Mouse (Mus musculus) midbrain, embryonic 14.5 days (tissue): Measurements from ENCODE around the gene Tfb1m. TPM values are rescaled to one million over a fixed set of nuclear protein-coding genes. Genes with fewer than 3 reads are reported as not detected.
A peak's percentile ranks its signal among the peaks of the same experiment; 100 is the strongest.

Experiments used
- ATAC-seq: fragments of 200-750 bp; cut with Nextera tagmentation; 2 replicates; pipeline ENCODE4 v1.8.0; 2017; ENCODE audit warnings: moderate number of reproducible peaks, moderate library complexity; ENCODE audit not compliant: low FRiP score, low TSS enrichment
- DNase-seq: peaks from one replicate; pipeline ENCODE4 v3.0.0-alpha.2; 2015
- H3K27ac ChIP-seq: fragments of 300-500 bp; sonication (generic); replicated peaks from 2 replicates; pipeline ENCODE4 v1.5.1; 2014; ENCODE audit warnings: mild to moderate bottlenecking, low read depth, low read length, moderate library complexity
- H3K27me3 ChIP-seq: fragments of 300-500 bp; sonication (generic); 2 replicates; pipeline ENCODE4 v1.6.1; 2014; ENCODE audit warnings: low read length, control low read depth, mixed read lengths; ENCODE audit not compliant: control insufficient read depth, insufficient read depth
- H3K36me3 ChIP-seq: fragments of 300-500 bp; sonication (generic); 2 replicates; pipeline ENCODE4 v1.6.1; 2014; ENCODE audit warnings: low read length, control low read depth; ENCODE audit not compliant: control insufficient read depth, insufficient read depth
- H3K4me1 ChIP-seq: fragments of 300-500 bp; sonication (generic); 2 replicates; pipeline ENCODE4 v1.6.1; 2014; ENCODE audit warnings: mild to moderate bottlenecking, antibody characterized with exemption, low read length, control low read depth; ENCODE audit not compliant: control insufficient read depth, insufficient read depth
- H3K4me2 ChIP-seq: fragments of 300-500 bp; sonication (generic); 2 replicates; pipeline ENCODE4 v1.6.1; 2014; ENCODE audit warnings: mild to moderate bottlenecking, low read length, moderate library complexity
- H3K4me3 ChIP-seq: fragments of 300-500 bp; sonication (generic); replicated peaks from 2 replicates; pipeline ENCODE4 v1.5.1; 2014; ENCODE audit warnings: low read depth, low read length
- H3K9ac ChIP-seq: fragments of 300-500 bp; sonication (generic); replicated peaks from 2 replicates; pipeline ENCODE4 v1.6.1; 2014; ENCODE audit warnings: mild to moderate bottlenecking, low read length, moderate library complexity
- H3K9me3 ChIP-seq: fragments of 300-500 bp; sonication (generic); 2 replicates; pipeline ENCODE4 v1.6.1; 2016; ENCODE audit warnings: low read length, control low read depth, mixed read lengths; ENCODE audit not compliant: control insufficient read depth
- WGBS: fragments of 180-500 bp; shearing (Covaris S2); extraction: QIAGEN DNeasy Blood & Tissue Kit; methylation state at CpG from one replicate; pipeline ENCODE4 v1.1.7; 2014; 5-methylcytosine and 5-hydroxymethylcytosine counted together
- polyA plus RNA-seq: library from polyadenylated mRNA; unstranded; fragments of >200 nt; fragmentation: Nextera tagmentation; extraction: Ambion mirVana; gene quantifications from 2 replicates; pipeline ENCODE4 v1.2.1, GENCODE M21; 2014

Tfb1m gene
- polyA plus RNA-seq, 1 experiment from 2014 or later = 12.7 TPM

DNA sequence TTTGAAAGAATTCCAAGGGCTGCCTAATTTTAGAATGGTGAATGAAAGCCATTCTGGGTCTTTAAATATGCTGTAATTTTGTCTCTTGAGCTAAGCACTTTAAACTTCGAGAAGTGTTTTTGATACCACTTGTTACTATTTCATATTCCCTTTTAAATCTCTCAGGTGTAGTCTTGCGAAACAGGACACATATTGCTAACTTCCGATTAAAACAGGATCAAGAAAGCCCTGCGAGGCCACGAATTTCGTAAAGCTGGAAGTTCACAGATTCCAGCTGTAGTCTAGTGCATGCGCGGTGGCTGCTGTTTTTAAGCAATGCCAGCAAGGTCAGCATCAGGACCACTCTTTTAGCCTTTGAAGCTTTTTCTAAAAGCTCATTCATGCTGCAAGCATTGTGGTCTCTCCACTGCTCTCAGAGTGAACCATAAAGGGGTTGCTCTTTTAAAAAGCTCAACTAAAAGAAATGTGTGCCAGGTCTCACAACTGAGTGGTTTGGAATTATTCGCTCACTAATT lies 832 bp upstream of the Tfb1m start:
- DNase-seq (no peak), ATAC-seq (no peak)
- Histone ChIP-seq H3K4me3 (peak overlapping the region; percentile 60), H3K27me3 (no peaks in the 10 kb centered on the region), H3K27ac (peak overlapping the region; percentile 88; the same call in 1 of the 2 replicates), H3K4me2 (peak overlapping the region; percentile 70), H3K4me1 (peaks cover 3% of the 10 kb centered on the region; the same call in 1 of the 2 replicates), H3K9me3 (no peaks in the 10 kb centered on the region), H3K36me3 (no peaks in the 10 kb centered on the region; the same call in 1 of the 2 replicates), H3K9ac (no peak overlapping the region)
- 81% methylated on average over 9 of the region's 9 CpGs for WGBS

DNA sequence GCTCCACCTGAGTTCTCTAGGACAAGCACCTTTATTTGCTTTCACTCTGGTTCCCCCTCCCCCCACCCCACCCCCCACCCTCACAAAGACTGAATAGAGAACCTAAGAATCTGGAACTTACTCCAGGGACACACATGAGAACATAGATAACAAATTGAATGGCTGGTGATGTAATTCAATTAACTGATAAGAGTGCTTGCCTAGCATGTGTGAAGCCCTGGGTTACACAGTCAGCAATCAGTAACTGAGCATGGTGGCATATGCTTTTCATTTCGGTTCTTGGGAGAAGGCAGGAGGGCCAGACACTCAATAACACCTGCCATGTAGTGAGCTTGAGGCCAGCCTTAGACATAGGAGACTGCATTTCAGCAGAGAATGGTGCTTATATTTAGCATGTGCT lies 1.3 kb downstream of the Tfb1m start:
- no peak overlapping the region for H3K9ac ChIP-seq
- H3K27ac ChIP-seq = no peak overlapping the region
- H3K9me3 ChIP-seq = no peaks in the 10 kb centered on the region
- H3K4me2 ChIP-seq = no peak overlapping the region
- no peak overlapping the region for H3K4me3 ChIP-seq
- no peak for DNase-seq
- H3K36me3 ChIP-seq = peaks cover 4% of the 10 kb centered on the region
- peaks cover 3% of the 10 kb centered on the region; the same call in 1 of the 2 replicates for H3K4me1 ChIP-seq
- WGBS = 91% methylated on average over 1 of the region's 1 CpGs
- no peaks in the 10 kb centered on the region for H3K27me3 ChIP-seq
- ATAC-seq = no peak

GRCm38 (mm10) chr17:3547725-3548124 lies 9.9 kb downstream of the Tfb1m start:
- H3K9ac ChIP-seq = no peak overlapping the region
- no peaks in the 10 kb centered on the region for H3K27me3 ChIP-seq
- H3K4me2 ChIP-seq = no peak overlapping the region
- peaks cover 8% of the 10 kb centered on the region for H3K36me3 ChIP-seq
- H3K27ac ChIP-seq = no peak overlapping the region
- H3K4me1 ChIP-seq = no peaks in the 10 kb centered on the region
- H3K4me3 ChIP-seq = no peak overlapping the region
- 63% methylated on average over 7 of the region's 7 CpGs for WGBS
- DNase-seq (no peak), ATAC-seq (no peak)
- no peaks in the 10 kb centered on the region for H3K9me3 ChIP-seq

DNA sequence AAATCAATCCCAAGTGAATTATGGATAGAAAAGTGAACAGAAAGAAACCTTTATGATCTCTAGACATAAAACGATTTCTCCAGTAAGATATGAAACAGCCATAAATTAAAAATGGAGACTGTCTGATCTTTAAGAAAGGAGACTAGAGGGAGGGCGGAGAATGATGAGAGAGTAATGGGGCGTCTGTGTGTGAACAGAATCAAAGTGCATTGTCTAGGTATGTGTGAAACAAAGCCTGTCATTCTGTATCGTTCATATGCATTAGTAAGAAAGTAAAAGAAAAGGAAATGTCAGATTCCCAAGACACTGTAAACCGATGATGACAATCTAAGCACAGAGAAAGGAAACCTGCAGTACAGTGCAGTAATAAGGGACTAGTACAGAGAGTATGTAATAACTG lies 16.5 kb downstream of the Tfb1m start:
- no peak overlapping the region for H3K9ac ChIP-seq
- H3K27ac ChIP-seq = no peak overlapping the region
- H3K27me3 ChIP-seq = no peaks in the 10 kb centered on the region
- no peaks in the 10 kb centered on the region for H3K4me1 ChIP-seq
- H3K4me2 ChIP-seq = no peak overlapping the region
- H3K9me3 ChIP-seq = no peaks in the 10 kb centered on the region
- peaks cover 11% of the 10 kb centered on the region for H3K36me3 ChIP-seq
- H3K4me3 ChIP-seq = no peak overlapping the region
- 89% methylated on average over 5 of the region's 5 CpGs for whole genome bisulfite sequencing
- no peak for ATAC-seq
- DNase-seq = no peak

- no peaks in the 10 kb centered on the region for H3K27me3 ChIP-seq
- no peaks in the 10 kb centered on the region for H3K9me3 ChIP-seq
- H3K36me3 ChIP-seq = peaks cover 11% of the 10 kb centered on the region
- WGBS = 96% methylated on average over 2 of the region's 2 CpGs
- no peak overlapping the region for H3K27ac ChIP-seq
- H3K4me2 ChIP-seq = no peak overlapping the region
- H3K9ac ChIP-seq = no peak overlapping the region
- no peak for DNase-seq
- no peak for ATAC-seq
- no peak overlapping the region for H3K4me3 ChIP-seq
- no peaks in the 10 kb centered on the region for H3K4me1 ChIP-seq
These were observed 17.3 kb downstream of the Tfb1m start for GRCm38 (mm10) chr17:3540304-3540703.

GRCm38 (mm10) chr17:3533425-3533824 lies 24.2 kb downstream of the Tfb1m start:
- no peaks in the 10 kb centered on the region for H3K27me3 ChIP-seq
- DNase-seq (peak; percentile 82), ATAC-seq (no peak)
- 34% methylated on average over 1 of the region's 1 CpGs for WGBS
- H3K4me2 ChIP-seq = no peak overlapping the region
- no peak overlapping the region for H3K9ac ChIP-seq
- no peaks in the 10 kb centered on the region for H3K4me1 ChIP-seq
- H3K4me3 ChIP-seq = no peak overlapping the region
- H3K36me3 ChIP-seq = 0 out of 2 replicates have a peak, but pooled peaks cover 3% of the 10 kb centered on the region
- H3K9me3 ChIP-seq = no peaks in the 10 kb centered on the region
- no peak overlapping the region for H3K27ac ChIP-seq

- 89% methylated on average over 4 of the region's 4 CpGs for WGBS
- Histone ChIP-seq H3K4me3 (no peak within 1 kb of the TSS), H3K4me2 (no peak within 1 kb of the TSS), H3K27me3 (no peaks in the 10 kb centered on the region), H3K9ac (no peak within 1 kb of the TSS), H3K27ac (no peak within 1 kb of the TSS), H3K9me3 (no peaks in the 10 kb centered on the region), H3K4me1 (no peaks in the 10 kb centered on the region), H3K36me3 (0 out of 2 replicates have a peak, but pooled peaks cover 3% of the 10 kb centered on the region)
- no peak for DNase-seq
- no peak for ATAC-seq
These were observed 25.3 kb downstream of the Tfb1m start, which contains the start of gene Cldn20 for GRCm38 (mm10) chr17:3532254-3532653. Gene Cldn20, plus strand, starts transcription at chr17:3532554.

- ATAC-seq = no peak
- 81% methylated on average over 1 of the region's 1 CpGs for WGBS
- no peaks in the 10 kb centered on the region for H3K9me3 ChIP-seq
These were observed 25.9 kb downstream of the Tfb1m start for GRCm38 (mm10) chr17:3531641-3532040.

DNA sequence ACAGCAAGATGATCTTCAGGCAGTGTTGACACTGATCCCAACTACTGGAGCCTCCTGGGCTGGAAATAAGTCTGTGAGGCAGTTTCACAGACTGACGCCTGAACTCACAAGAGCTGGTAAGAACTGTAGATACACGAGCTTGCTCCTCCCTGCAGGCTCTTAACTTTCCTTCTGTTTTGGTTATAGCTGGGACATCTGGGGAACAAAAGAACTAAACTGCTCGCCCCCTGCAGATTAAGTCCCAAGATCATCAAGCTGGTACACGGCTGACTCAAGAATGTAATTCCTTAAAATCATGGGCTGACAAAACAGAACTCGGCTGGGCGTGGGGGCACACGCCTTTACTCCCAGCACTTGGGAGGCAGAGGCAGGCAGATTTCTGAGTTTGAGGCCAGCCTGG lies 27.0 kb downstream of the Tfb1m start:
- 0 out of 2 replicates have a peak, but pooled peaks cover 3% of the 10 kb centered on the region for H3K36me3 ChIP-seq
- H3K9ac ChIP-seq = no peak overlapping the region
- WGBS = 61% methylated on average over 7 of the region's 7 CpGs
- no peaks in the 10 kb centered on the region for H3K4me1 ChIP-seq
- H3K9me3 ChIP-seq = no peaks in the 10 kb centered on the region
- H3K27me3 ChIP-seq = no peaks in the 10 kb centered on the region
- ATAC-seq = no peak
- no peak overlapping the region for H3K4me3 ChIP-seq
- no peak overlapping the region for H3K27ac ChIP-seq
- no peak overlapping the region for H3K4me2 ChIP-seq
- no peak for DNase-seq

More at GRCm38 (mm10) chr17:3531641-3532040, 25.9 kb downstream of the Tfb1m start:
- H3K9ac ChIP-seq = no peak overlapping the region
- H3K27ac ChIP-seq = no peak overlapping the region
- no peaks in the 10 kb centered on the region for H3K4me1 ChIP-seq
- H3K36me3 ChIP-seq = 0 out of 2 replicates have a peak, but pooled peaks cover 3% of the 10 kb centered on the region
- H3K4me2 ChIP-seq = no peak overlapping the region
- H3K4me3 ChIP-seq = no peak overlapping the region
- no peak for DNase-seq
- no peaks in the 10 kb centered on the region for H3K27me3 ChIP-seq
